8 mouse cellular contexts compared by ENCODE assay signal in genomic region chr3:122312078-122312477, GRCm38 (mm10). TPM values are rescaled to one million over a fixed set of nuclear protein-coding genes. Genes with fewer than 3 reads are reported as not detected.
DNase-seq lines count a peak whose midpoint lies in the region.

No protein-coding gene starts in this region.

- intact Hi-C loops in gastrocnemius, postnatal 36 days (cut with DNase I) = loop anchor here (1.0 to 5.0 kb wide), 2 partner anchors 70 to 154 kb away; no protein-coding TSS in a partner anchor

- DNase-seq in B cell, adult 2 months = peak; percentile 88 to 90
- peak; percentile 90 to 92 for DNase-seq in adrenal gland, adult 18-20 months (ENCODE audit: low spot score in 2 of 2)
- DNase-seq in embryo, embryonic 10 days (ENCODE audit: low spot score) = peak; percentile 82
- peak; percentile 77 to 87 for DNase-seq in gastrocnemius, postnatal 36 days
- DNase-seq in kidney, postnatal 4 days = peak; percentile 92 to 94
- peak; percentile 88 for DNase-seq in lung, postnatal 10 days
- peak; percentile 82 for DNase-seq in ovary, postnatal 36 days (ENCODE audit: low spot score)
- peak; percentile 69 for DNase-seq in thymus, postnatal 25 days

RNA-seq across cellular contexts. Expression of gene Bcar3, which starts 18.1 kb away (rescaled TPM):
- total RNA-seq in adrenal gland, adult 18-20 months (2021) = 10 to 100 TPM; 50.6 to 58.6 TPM
- 1 to 10 TPM; 3.6 to 4.4 TPM for total RNA-seq in gastrocnemius, postnatal 36 days (2021)

RNA-seq across cellular contexts. Expression of gene Dnttip2, which starts 37.9 kb away (rescaled TPM):
- 10 to 100 TPM; 43.6 to 44.9 TPM for total RNA-seq in adrenal gland, adult 18-20 months (2021)
- 10 to 100 TPM; 18.9 to 27.1 TPM for total RNA-seq in gastrocnemius, postnatal 36 days (2021)

Comparison
In these comparisons a context has a peak if more than half of its experiments do, and no peak if none do; other contexts are left out.
1. Peak in every context shown above with its lines: DNase-seq.
2. RNA of gene Bcar3, which starts 18.1 kb away (total RNA-seq): 50.6 to 58.6 TPM in adrenal gland, adult 18-20 months; 3.6 to 4.4 TPM in gastrocnemius, postnatal 36 days; every median in the first group is over 4 times any median in the second.